Mouse (Mus musculus) left cerebral cortex, adult 11 months (tissue): ENCODE measurements around the gene Helb.
"Not testable (repeated sequence)": the region's sequence is repeated elsewhere in the genome, so short reads cannot be mapped to it uniquely, and the experiment has no call there.

Experiments used
- DNase-seq: peaks from one replicate; pipeline ENCODE4 v3.0.0; 2022; ENCODE audit warnings: low spot score

The Helb gene

GRCm38 (mm10) chr10:120112507-120113396, at the start of gene Helb:
Gene Helb (minus strand): TSS chr10:120112987.
- peak; percentile 91 for DNase-seq

GRCm38 (mm10) chr10:120160533-120160932, 47.7 kb upstream of the Helb start:
- no peak for DNase-seq

- DNase-seq = no peak
Observed at GRCm38 (mm10) chr10:120153911-120154310, 41.1 kb upstream of the Helb start.

GRCm38 (mm10) chr10:120151672-120152071, 38.9 kb upstream of the Helb start:
- no peak for DNase-seq

GRCm38 (mm10) chr10:120140916-120141516, 28.2 kb upstream of the Helb start:
- DNase-seq = no peak

- no peak for DNase-seq
Observed at GRCm38 (mm10) chr10:120140193-120140592, 27.4 kb upstream of the Helb start.

- no peak for DNase-seq
Observed at GRCm38 (mm10) chr10:120136020-120136562, 23.3 kb upstream of the Helb start.

GRCm38 (mm10) chr10:120133697-120134096, 20.9 kb upstream of the Helb start:
- no peak for DNase-seq

GRCm38 (mm10) chr10:120130621-120131020, 17.8 kb upstream of the Helb start:
- DNase-seq = peak; percentile 34

- DNase-seq = no peak
Observed at GRCm38 (mm10) chr10:120128601-120129277, 16.0 kb upstream of the Helb start.

GRCm38 (mm10) chr10:120125465-120125857, 12.7 kb upstream of the Helb start:
- no peak for DNase-seq

GRCm38 (mm10) chr10:120124801-120125464, 12.1 kb upstream of the Helb start:
- peak; percentile 71 for DNase-seq

GRCm38 (mm10) chr10:120123721-120124120, 10.9 kb upstream of the Helb start:
- no peak for DNase-seq

GRCm38 (mm10) chr10:120115249-120115648, 2.5 kb upstream of the Helb start:
- DNase-seq = no peak

- DNase-seq = no peak
Observed at GRCm38 (mm10) chr10:120114493-120114892, 1.7 kb upstream of the Helb start.

- DNase-seq = no peak
Observed at GRCm38 (mm10) chr10:120113980-120114379, 1.2 kb upstream of the Helb start.

GRCm38 (mm10) chr10:120113482-120113881, 695 bp upstream of the Helb start:
- DNase-seq = not testable (repeated sequence)

GRCm38 (mm10) chr10:120111691-120112319, 982 bp downstream of the Helb start:
- no peak for DNase-seq

- no peak for DNase-seq
Observed at GRCm38 (mm10) chr10:120100806-120101205, 12.0 kb downstream of the Helb start.

- no peak for DNase-seq
Observed at GRCm38 (mm10) chr10:120097564-120097963, 15.2 kb downstream of the Helb start.

GRCm38 (mm10) chr10:120095716-120096115, 17.1 kb downstream of the Helb start:
- no peak for DNase-seq
